Mouse (Mus musculus) CH12.LX (cell line): ENCODE measurements around the gene Cd2bp2.

Experiments used
- CHD2 ChIP-seq: IDR thresholded peaks from 2 replicates; pipeline ENCODE4 v1.6.1; 2011; ENCODE audit warnings: low read length, improper control_type of control experiment
- CTCF ChIP-seq, 2 experiments: IDR thresholded peaks in 1 of 2; conservative IDR thresholded peaks in 1 of 2; 2 replicates each; pipeline ENCODE4 v1.5.1; 2011 to 2012; ENCODE audit warnings: low read depth in 2 of 2, low read length in 2 of 2, improper control_type of control experiment in 1 of 2, inconsistent platforms in 1 of 2, mild to moderate bottlenecking in 1 of 2, moderate library complexity in 1 of 2
- MAFK ChIP-seq: IDR thresholded peaks from 2 replicates; pipeline ENCODE4 v1.6.1; 2011; ENCODE audit warnings: low read length, improper control_type of control experiment; ENCODE audit not compliant: insufficient replicate concordance
- POLR2AphosphoS2 ChIP-seq: IDR thresholded peaks from 2 replicates; pipeline ENCODE4 v1.6.1; 2011; ENCODE audit warnings: low read depth, low read length, improper control_type of control experiment

- TF ChIP-seq POLR2AphosphoS2 (no peak), CTCF (conservative IDR thresholded peaks at IDR 0.05 in 1 of 2, IDR thresholded peaks at IDR 0.05 in 1 of 2; ENCODE audit: low read depth in 2 of 2, low read length in 2 of 2) (no peak), CHD2 (no peak), MAFK (no peak)
Measured at GRCm38 (mm10) chr7:127218670-127219069, 22.8 kb upstream of the Cd2bp2 start.
